Mouse (Mus musculus) embryonic facial prominence, embryonic 14.5 days (tissue): Measurements from ENCODE around the gene Cfap69. TPM values are rescaled to one million over a fixed set of nuclear protein-coding genes. Genes with fewer than 3 reads are reported as not detected.

Source experiments
- ATAC-seq: fragments of 200-750 bp; cut with Nextera tagmentation; 2 replicates; pipeline ENCODE4 v1.8.0; 2017; ENCODE audit warnings: low read depth, moderate number of reproducible peaks, moderate TSS enrichment
- DNase-seq: peaks from one replicate; pipeline ENCODE4 v3.0.0-alpha.2; 2015; ENCODE audit warnings: low spot score
- H3K27ac ChIP-seq: fragments of 300-500 bp; sonication (generic); replicated peaks from 2 replicates; pipeline ENCODE4 v1.5.1; 2014; ENCODE audit warnings: low read depth, mild to moderate bottlenecking, low read length, moderate library complexity
- H3K27me3 ChIP-seq: fragments of 300-500 bp; sonication (generic); replicated peaks from 2 replicates; pipeline ENCODE4 v1.6.1; 2014; ENCODE audit warnings: low read length; ENCODE audit not compliant: control insufficient read depth, insufficient read depth
- H3K36me3 ChIP-seq: fragments of 300-500 bp; sonication (generic); 2 replicates; pipeline ENCODE4 v1.6.1; 2014; ENCODE audit warnings: low read length, mixed read lengths; ENCODE audit not compliant: control insufficient read depth, insufficient read depth
- H3K4me1 ChIP-seq: fragments of 300-500 bp; sonication (generic); 2 replicates; pipeline ENCODE4 v1.6.1; 2014; ENCODE audit warnings: antibody characterized with exemption, low read length; ENCODE audit not compliant: control insufficient read depth, insufficient read depth
- H3K4me2 ChIP-seq: fragments of 300-500 bp; sonication (generic); 2 replicates; pipeline ENCODE4 v1.6.1; 2014; ENCODE audit warnings: low read depth, mild to moderate bottlenecking, low read length, moderate library complexity, mixed read lengths
- H3K4me3 ChIP-seq: fragments of 300-500 bp; sonication (generic); 2 replicates; pipeline ENCODE4 v1.5.1; 2014; ENCODE audit warnings: low read depth, mild to moderate bottlenecking, low read length
- H3K9ac ChIP-seq: fragments of 300-500 bp; sonication (generic); 2 replicates; pipeline ENCODE4 v1.6.1; 2014; ENCODE audit warnings: low read depth, mild to moderate bottlenecking, low read length, moderate library complexity, mixed read lengths
- H3K9me3 ChIP-seq: fragments of 300-500 bp; sonication (generic); 2 replicates; pipeline ENCODE4 v1.6.1; 2016; ENCODE audit warnings: low read length; ENCODE audit not compliant: control insufficient read depth
- WGBS: fragments of 180-500 bp; shearing (Covaris S2); extraction: QIAGEN DNeasy Blood & Tissue Kit; methylation state at CpG from one replicate; pipeline ENCODE4 v1.1.7; 2014; 5-methylcytosine and 5-hydroxymethylcytosine counted together
- polyA plus RNA-seq: library from polyadenylated mRNA; unstranded; fragments of >200 nt; fragmentation: Nextera tagmentation; extraction: Ambion mirVana; gene quantifications from 2 replicates; pipeline ENCODE4 v1.2.1, GENCODE M21; 2014

Cfap69 gene
- polyA plus RNA-seq, 1 experiment from 2014 or later, result 3.3 TPM

DNA sequence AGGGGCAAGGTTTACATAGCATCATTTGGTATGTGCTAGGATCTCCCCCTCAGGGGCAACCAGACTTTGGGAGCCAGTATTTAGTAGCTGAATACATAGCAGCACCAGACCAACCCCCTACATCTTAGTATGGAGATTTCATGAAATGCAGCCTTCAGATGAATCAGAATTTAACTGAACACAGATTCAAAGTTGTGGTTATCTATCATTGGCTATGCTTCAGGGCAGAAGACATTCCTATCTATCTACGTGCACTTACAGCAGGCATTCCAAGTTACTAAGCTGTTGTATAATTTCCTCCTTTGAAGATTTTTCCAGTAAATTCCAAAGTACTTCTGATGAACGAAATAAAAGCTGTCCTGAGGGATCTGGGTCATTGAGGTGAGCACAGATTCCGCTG lies 38.5 kb downstream of the Cfap69 start:
- Histone ChIP-seq H3K4me3 (no peak overlapping the region), H3K4me2 (no peak overlapping the region), H3K36me3 (no peaks in the 10 kb centered on the region), H3K9ac (no peak overlapping the region), H3K9me3 (no peaks in the 10 kb centered on the region), H3K27me3 (no peaks in the 10 kb centered on the region), H3K27ac (no peak overlapping the region), H3K4me1 (no peaks in the 10 kb centered on the region; the same call in 1 of the 2 replicates)
- WGBS, result 45% methylated on average over 3 of the region's 3 CpGs
- ATAC-seq (no peak), DNase-seq (peak; percentile 11)

GRCm38 (mm10) chr5:5618329-5618728 lies 45.7 kb downstream of the Cfap69 start:
- Histone ChIP-seq H3K4me2 (no peak overlapping the region), H3K27ac (no peak overlapping the region), H3K4me1 (no peaks in the 10 kb centered on the region), H3K36me3 (no peaks in the 10 kb centered on the region), H3K27me3 (no peaks in the 10 kb centered on the region), H3K9ac (no peak overlapping the region), H3K4me3 (no peak overlapping the region), H3K9me3 (no peaks in the 10 kb centered on the region)
- WGBS, result 50% methylated on average over 4 of the region's 4 CpGs
- ATAC-seq (no peak), DNase-seq (peak; percentile 12)

GRCm38 (mm10) chr5:5610540-5610939 lies 53.5 kb downstream of the Cfap69 start:
- H3K27me3 ChIP-seq, result no peaks in the 10 kb centered on the region
- H3K4me3 ChIP-seq, result no peak overlapping the region
- no peaks in the 10 kb centered on the region for H3K36me3 ChIP-seq
- no peak overlapping the region for H3K9ac ChIP-seq
- no peak overlapping the region for H3K27ac ChIP-seq
- H3K9me3 ChIP-seq, result no peaks in the 10 kb centered on the region
- ATAC-seq (no peak), DNase-seq (no peak)
- no peaks in the 10 kb centered on the region for H3K4me1 ChIP-seq
- no peak overlapping the region for H3K4me2 ChIP-seq
- 45% methylated on average over 3 of the region's 3 CpGs for WGBS

GRCm38 (mm10) chr5:5587686-5588085 lies 76.4 kb downstream of the Cfap69 start:
- no peak overlapping the region for H3K4me2 ChIP-seq
- H3K9ac ChIP-seq, result no peak overlapping the region
- no peaks in the 10 kb centered on the region for H3K36me3 ChIP-seq
- H3K27ac ChIP-seq, result no peak overlapping the region
- no peaks in the 10 kb centered on the region for H3K4me1 ChIP-seq
- H3K4me3 ChIP-seq, result no peak overlapping the region
- no peaks in the 10 kb centered on the region for H3K27me3 ChIP-seq
- ATAC-seq (no peak), DNase-seq (no peak)
- WGBS, result 79% methylated on average over 3 of the region's 3 CpGs
- H3K9me3 ChIP-seq, result no peaks in the 10 kb centered on the region

- H3K27me3 ChIP-seq, result peaks cover 12% of the 10 kb centered on the region
- DNase-seq (peak; percentile 55), ATAC-seq (peak; percentile 47; the same call in 1 of the 2 replicates)
- H3K9ac ChIP-seq, result peak within 1 kb of the TSS; percentile 56
- 1% methylated on average over 21 of the region's 24 CpGs for whole genome bisulfite sequencing
- no peaks in the 10 kb centered on the region for H3K36me3 ChIP-seq
- no peak within 1 kb of the TSS for H3K27ac ChIP-seq
- no peaks in the 10 kb centered on the region; the same call in 1 of the 2 replicates for H3K4me1 ChIP-seq
- H3K9me3 ChIP-seq, result no peaks in the 10 kb centered on the region
- peak within 1 kb of the TSS; percentile 48 for H3K4me3 ChIP-seq
- peak within 1 kb of the TSS; percentile 80 for H3K4me2 ChIP-seq
These were observed 90.2 kb downstream of the Cfap69 start, which contains the start of gene Gm8773 for GRCm38 (mm10) chr5:5573749-5574317. TSS of gene Gm8773 (plus strand) at chr5:5573799.

- DNase-seq (no peak), ATAC-seq (no peak)
- 54% methylated on average over 3 of the region's 3 CpGs for WGBS
- H3K4me1 ChIP-seq, result peaks cover 11% of the 10 kb centered on the region; the same call in 1 of the 2 replicates
- no peaks in the 10 kb centered on the region for H3K9me3 ChIP-seq
- H3K4me3 ChIP-seq, result no peak overlapping the region
- no peaks in the 10 kb centered on the region for H3K27me3 ChIP-seq
- no peak overlapping the region for H3K4me2 ChIP-seq
- H3K36me3 ChIP-seq, result no peaks in the 10 kb centered on the region
- H3K9ac ChIP-seq, result no peak overlapping the region
- H3K27ac ChIP-seq, result no peak overlapping the region
These were observed 101.6 kb downstream of the Cfap69 start for GRCm38 (mm10) chr5:5562435-5562834.

GRCm38 (mm10) chr5:5561041-5561706 lies 102.9 kb downstream of the Cfap69 start:
- Histone ChIP-seq H3K4me1 (peaks cover 11% of the 10 kb centered on the region; the same call in 1 of the 2 replicates), H3K4me2 (no peak overlapping the region), H3K36me3 (no peaks in the 10 kb centered on the region), H3K9ac (no peak overlapping the region), H3K4me3 (no peak overlapping the region), H3K27ac (no peak overlapping the region), H3K9me3 (no peaks in the 10 kb centered on the region), H3K27me3 (no peaks in the 10 kb centered on the region)
- DNase-seq (no peak), ATAC-seq (no peak)
- 68% methylated on average over 4 of the region's 4 CpGs for WGBS

DNA sequence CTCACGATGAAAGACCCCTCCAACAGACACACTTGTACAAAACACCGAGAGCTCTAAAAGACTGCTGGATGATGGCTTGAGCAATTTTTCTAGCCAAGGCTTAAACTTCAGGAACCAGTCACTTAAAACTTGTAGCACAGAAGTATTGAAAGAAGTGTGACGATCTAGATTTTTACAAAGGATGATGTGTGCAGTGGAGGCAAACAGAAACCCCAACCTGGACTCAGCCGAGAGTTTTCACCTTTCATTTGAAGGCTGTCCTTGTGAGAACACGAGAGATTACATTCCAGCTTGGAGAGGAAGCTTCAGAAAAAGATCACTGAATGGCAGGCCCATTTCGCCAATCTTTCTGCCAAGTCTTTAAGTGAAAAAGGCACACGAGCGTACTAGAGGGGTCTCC lies 104.2 kb downstream of the Cfap69 start:
- 43% methylated on average over 8 of the region's 8 CpGs for WGBS
- peak overlapping the region; percentile 86 for H3K27ac ChIP-seq
- ATAC-seq, result no peak

More for the DNA sequence above, 104.2 kb downstream of the Cfap69 start:
- H3K4me3 ChIP-seq, result peak overlapping the region; percentile 79
- H3K4me2 ChIP-seq, result peak overlapping the region; percentile 79
- H3K9ac ChIP-seq, result peak overlapping the region; percentile 79
- no peaks in the 10 kb centered on the region for H3K9me3 ChIP-seq
- H3K36me3 ChIP-seq, result peaks cover 3% of the 10 kb centered on the region
- H3K4me1 ChIP-seq, result peaks cover 11% of the 10 kb centered on the region; the same call in 1 of the 2 replicates
- no peaks in the 10 kb centered on the region for H3K27me3 ChIP-seq
- no peak for DNase-seq
